Mouse (Mus musculus) kidney, adult 8-10 months (tissue): Measurements from ENCODE around the gene Cyth3.

Source experiments
- DNase-seq, 2 experiments: peaks; one replicate each; pipeline ENCODE4 v3.0.0; 2022

Cyth3 gene

DNA sequence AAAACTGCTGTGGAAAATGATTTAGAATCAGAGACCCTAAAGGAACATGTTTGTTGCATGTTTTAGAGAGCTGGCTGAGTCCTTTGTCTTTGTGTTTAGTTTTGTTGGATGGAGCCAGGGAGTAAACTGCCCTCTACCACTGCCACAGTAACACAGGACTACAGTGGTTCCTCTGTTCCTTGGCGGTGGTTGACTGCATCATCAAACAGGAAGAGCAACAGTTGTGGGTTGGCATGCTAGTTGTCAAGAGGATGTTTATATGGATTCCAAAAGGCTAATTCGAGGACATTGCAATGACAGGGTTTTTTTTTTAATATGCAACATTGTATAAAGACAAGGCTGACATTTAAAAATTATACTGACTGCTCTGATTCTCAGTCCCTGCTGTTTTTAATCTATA lies 47.6 kb downstream of the Cyth3 start:
- DNase-seq, result no peak

DNA sequence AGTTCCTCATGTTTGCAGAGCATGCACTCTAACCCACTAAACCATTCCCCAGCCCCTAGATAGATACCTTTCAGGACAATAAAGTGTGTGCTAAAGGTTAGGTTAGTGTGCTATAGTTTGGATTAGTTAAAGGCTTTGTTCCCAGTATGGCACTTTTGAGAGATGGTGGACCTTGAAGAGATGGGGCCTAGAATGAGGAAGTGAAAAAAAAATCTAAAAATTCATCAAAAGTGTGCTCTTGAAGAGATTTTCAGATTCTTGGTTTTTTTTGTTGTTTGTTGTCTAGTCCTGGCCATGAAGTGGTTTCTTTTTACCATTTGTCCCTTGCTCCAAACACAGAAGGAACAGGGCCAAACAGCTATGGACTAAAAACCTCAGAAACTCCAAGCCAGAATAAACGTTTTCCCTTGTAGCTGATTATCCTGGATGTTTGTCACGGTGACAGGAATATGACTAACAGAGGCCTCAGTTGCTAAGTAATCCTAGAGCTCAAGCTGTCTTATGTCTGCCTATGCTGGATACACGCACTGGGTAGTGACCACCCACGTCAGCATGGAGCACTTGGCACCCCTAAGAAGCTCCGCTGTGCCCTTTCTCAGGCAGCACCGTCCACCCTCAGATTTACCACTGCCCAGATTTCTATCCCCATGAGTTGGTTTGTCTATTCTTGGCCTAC lies 48.6 kb downstream of the Cyth3 start:
- DNase-seq, result no peak

DNA sequence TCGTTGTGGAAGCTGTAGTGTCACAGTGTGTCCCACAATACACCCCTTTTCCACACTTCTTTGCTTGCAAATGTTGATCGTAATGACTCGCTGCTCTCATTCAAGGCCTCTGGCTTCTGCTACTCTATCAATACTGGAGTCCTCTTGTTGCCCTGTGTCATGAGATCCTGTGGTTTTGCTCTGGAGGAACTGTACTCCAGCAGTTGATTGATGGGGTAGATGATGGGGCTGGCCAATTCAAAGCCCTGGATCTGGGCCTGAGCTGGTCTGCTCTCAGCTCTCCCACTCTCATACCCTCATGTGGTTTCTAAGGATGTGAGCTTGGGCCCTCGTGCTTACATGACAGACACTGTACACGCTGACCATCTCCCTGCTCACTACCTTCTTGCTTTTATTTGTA lies 52.3 kb downstream of the Cyth3 start:
- no peak for DNase-seq

DNA sequence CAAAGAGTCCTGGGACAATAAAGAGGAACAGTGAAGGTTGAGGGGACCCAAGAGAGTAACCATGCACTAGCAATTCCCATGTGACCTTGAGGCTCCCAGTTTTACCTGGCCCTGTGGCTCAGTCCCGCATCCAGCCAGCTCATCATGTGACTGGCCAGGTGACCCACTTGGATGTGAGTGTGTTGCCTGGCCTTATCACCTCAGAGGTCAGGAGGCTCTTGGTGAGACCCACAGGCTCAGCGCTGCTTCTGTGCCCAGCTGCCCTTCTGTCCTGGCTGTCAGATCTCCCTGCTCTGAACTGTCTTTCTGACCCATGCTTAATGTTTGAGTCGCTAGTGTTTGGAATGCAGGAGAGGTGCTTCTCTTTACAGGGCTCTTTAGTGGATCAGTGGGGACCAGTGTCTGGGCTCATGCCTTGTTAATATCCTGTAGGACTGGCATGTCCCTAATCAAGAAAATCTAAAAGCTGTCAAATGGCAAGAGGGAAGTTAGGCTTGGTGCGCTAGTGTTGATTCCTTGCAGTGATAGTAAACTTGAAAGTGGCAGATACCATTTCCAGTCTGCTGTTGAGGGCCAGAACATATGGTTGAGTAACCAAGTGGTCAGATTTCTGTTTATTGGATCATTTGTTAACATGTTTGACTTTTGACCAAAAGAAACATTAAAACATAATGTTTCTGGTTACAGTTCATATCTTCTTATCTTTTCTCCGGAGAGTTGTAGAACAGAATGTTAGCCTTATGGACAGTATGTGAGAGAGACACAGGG lies 54.2 kb downstream of the Cyth3 start:
- DNase-seq, result no peak

DNA sequence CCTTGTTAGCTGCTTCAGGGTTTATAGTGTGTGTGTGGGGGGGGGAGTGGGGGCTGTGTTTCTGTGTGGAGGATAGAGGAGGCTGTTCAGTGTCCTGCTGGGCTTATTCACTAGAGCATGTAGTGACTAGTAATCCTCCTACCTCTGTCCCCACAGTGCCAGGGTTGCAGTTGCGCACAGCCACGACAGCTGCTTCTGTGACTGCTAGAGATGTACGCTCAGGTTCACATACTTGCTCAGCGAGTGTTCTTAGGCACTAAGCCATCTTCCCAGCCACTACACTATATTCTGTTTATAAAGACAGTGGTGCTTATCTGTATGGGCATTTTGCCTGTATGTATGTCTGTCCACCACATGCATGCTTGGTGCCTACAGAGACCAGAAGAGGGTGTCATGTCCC lies 55.1 kb downstream of the Cyth3 start:
- no peak for DNase-seq

DNA sequence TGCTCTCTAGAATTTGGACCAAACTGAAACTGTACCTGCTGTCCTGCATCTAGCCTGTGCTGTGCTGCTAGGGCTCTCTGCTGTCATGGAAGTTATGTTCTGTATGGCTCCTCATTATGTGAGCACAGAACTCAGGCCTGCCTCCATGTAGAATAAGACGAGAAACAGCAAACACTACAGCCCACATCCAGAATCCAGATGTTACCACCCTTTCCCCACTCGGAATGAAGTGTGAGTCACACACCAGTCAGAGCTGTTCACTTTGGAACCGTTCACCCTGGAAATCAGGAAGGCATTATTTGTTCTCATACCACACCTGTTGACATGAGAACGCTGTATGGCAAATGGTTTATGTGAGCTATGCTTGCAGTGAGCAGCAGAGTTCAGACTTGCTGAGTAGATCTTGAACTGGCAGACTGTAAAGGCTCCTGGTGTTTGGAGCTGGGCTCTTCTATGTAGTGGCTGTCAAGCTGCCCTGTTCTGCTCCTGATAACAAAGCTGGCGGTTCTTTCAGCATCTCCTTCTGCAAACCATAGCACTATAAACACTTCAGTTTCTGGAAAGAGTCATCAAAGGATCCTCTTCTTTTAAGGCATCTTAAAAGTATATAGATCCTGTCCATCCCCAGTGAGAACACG lies 56.5 kb downstream of the Cyth3 start:
- DNase-seq, result no peak

DNA sequence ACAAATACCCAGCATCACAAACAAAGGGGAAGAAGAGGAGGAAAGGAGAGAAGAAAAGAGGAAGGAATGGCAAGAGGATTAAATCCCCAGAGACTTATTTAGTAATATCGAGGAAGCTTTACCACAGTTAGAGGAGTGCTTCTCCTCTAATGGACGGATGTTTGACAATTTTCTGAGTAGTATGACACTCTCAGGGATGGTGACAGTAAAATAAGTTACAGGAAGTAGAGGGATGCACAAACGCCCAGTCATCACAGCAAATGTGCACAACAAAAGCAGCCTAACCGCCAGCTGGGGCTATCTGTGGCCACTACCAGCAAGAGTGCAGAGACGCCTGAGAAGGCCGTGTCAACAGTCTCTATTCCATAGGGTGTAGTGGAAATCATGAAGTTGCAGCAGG lies 57.4 kb downstream of the Cyth3 start:
- no peak for DNase-seq

DNA sequence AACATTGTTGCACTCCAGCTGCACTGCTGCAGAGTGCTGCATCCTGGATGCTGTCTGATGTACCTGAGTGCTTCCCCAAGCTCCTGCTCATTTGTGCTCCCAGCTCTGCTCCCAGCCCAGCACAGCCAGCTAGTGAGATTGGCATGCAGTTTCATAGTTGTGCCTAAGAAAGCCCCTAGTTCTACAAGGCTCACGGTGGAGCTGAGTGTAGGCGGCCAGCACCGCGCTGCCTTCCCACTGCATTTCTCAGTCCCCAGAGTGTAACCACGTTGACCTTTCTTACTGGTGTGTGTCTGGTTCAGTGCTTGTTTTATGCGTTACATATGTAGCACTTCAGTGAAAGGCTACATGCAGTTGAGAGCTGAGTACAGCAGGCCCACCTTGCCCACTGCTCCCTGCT lies 61.4 kb downstream of the Cyth3 start:
- no peak for DNase-seq

DNA sequence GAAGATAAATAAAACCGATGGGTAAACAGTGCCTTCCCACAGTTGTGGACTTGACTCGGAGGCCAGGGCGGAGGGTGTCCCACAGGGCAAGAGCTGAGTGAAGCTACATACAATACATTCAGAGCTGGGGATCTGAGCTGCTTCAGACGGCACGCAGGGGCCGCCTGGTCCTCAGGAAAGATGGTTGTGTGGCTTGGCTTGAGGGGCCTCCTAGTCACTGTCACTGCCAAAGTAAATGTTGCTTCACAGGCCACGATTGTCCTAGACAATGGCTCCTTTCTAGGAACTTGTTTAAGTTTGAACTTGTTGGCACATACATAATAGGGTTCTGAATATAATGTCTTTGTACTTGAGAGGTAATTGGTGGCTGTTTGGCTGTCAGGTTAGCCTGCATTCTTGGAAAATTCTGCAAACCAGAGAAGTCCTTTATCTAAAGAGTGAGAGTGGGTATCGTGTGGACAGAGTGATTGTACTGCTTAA lies 62.7 kb downstream of the Cyth3 start:
- DNase-seq, result no peak

DNA sequence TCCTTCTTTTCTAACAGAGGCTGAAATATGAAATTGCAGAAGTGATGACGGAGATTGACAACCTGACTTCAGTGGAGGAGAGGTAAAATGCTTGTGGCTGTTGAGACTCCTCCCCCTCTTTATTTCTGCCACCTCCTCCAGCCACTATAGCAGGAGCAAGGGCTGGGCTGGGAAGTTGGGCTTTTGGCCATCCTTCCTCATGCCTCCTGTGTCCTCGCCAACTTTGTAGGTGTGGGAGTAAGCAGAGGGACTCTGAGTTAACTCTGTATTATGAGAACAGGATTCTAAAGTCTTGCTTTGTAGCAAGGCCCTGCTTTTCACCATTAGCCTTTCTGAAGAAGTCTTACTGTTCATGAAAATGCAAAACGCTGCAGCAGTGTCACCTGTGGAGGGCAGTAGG lies 64.2 kb downstream of the Cyth3 start:
- DNase-seq, result no peak

DNA sequence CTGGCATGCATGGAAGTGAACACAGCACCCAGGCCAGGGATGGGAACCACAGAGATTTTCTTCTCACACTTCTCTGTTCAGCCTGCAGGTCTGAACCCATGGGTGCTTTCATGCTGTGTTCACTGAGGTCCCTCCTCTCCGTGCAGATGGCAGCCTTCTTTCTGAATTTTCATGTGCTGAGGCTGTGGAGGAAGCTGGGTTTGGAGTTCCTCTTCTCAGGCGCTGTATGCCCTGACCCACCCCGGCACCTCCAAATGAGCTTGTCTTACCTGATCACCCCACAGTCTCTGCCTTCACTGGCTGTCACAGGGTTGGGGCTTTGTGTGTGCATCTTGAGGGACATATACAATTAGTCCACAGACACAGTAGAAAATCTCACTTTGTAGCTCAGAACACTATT lies 65.3 kb downstream of the Cyth3 start:
- no peak for DNase-seq

DNA sequence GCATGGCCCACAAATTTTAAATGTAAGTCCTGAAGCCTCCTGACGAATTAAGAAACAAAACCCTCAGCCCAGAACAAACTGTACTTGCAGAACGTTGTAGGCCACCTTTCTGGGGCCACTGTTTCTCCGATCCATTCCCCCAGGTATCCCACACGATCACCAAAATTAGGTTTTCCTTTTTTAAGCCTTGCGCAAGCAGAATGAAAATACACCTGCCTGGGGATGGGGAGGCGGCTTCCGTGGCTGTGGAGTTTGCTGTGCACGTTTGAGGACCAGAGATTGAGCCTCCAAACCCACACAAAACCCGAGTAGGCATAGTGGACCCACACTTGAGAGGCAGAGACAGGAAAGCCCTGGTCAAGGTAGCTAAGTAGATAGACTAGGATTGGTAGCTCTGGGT lies 68.1 kb downstream of the Cyth3 start:
- DNase-seq, result no peak

DNA sequence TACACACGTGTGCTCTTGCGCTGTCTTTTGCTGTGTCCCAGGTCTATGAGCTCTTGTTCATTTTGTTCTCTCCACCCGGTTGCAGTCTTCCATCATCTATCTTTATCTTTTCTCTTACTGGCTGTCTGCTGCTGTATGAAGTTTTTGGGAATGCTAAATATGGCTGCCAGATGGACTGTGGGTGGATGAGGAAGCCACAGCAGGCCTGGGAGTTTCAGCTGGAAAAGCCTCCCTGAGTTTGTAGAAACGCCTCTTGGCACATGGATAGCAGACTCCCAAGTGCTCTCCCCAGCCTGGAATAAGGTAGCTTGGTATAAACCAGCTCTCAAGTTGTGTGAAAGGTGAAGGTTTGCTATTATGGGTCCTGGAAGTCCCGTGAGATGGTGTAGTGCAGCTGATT lies 68.7 kb downstream of the Cyth3 start:
- DNase-seq, result no peak

DNA sequence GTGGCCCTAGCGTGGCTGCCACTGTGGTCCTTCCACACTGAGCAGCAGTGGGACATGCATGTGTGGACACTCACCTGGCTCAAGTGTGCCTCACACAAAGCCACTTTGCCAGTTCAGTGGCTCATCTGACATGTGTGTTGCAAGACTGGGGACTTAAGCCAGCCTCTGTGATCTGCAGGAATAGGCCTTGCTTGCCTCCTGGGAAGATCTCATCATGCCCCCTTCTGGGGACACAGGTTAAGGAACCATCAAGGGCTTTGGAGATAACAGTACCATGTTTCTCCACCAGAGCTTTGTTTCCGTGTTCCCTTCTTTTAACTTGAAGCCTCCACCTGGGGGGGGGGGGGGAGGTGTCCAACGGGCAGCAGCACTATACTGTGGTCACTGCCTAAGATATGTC lies 74.1 kb downstream of the Cyth3 start:
- DNase-seq, result peak in 1 of 2 experiments; percentile 17

DNA sequence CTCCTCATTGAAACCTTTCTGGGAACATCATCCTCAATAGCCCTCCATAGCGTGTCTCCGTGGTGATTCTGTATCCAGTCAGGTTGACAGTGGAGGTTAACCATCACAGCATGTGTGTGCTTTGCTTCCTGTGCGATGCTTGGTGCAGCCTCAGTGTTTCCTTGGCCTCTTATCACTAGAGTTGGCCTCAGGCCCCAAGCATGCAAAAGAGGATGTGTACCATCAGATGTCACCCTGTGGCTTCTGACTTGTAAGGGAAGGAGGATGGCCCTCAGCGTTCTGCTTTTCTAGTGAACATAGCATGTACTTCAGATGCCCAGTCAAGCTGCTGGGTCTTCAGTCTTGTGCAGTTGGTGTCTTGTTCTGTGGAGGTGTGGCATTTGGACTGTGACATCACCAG lies 76.2 kb downstream of the Cyth3 start:
- no peak for DNase-seq

DNA sequence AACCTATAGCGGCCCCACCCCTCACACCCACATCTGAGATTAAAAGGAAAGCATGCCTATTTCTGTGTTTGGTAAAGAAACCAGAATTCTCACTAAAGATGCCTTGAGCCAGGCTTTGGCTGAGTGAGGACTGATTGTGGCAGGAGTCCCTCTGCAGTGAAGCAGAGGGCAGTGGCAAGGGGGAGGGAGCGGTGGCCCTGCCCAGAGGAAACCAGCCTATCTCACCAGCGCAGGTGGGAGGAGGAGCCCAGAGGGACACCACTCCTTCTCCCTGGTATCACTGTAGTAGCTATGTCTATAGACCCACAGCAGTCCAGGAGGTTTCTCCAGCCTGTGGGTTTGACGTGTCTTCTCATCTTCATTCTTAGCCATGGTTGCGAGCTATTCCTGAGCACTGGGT lies 78.0 kb downstream of the Cyth3 start:
- no peak for DNase-seq

DNA sequence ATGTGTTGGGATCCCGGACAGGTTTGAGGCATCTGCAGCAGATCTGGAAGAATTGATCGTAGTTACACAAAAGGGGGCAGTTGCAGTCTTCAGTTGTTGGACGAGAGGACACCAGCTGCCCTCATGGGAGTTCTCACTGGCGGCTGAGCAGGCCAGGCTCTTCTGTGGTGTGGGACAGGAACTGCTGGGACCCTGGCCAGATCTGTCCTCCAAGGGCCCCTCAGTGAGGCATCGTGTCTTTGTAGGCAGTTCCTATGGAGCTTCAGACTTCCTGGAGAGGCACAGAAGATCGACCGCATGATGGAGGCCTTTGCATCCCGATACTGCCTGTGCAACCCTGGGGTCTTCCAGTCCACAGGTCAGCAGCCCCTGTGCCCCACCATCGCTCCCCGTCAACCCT lies 78.8 kb downstream of the Cyth3 start:
- no peak for DNase-seq

DNA sequence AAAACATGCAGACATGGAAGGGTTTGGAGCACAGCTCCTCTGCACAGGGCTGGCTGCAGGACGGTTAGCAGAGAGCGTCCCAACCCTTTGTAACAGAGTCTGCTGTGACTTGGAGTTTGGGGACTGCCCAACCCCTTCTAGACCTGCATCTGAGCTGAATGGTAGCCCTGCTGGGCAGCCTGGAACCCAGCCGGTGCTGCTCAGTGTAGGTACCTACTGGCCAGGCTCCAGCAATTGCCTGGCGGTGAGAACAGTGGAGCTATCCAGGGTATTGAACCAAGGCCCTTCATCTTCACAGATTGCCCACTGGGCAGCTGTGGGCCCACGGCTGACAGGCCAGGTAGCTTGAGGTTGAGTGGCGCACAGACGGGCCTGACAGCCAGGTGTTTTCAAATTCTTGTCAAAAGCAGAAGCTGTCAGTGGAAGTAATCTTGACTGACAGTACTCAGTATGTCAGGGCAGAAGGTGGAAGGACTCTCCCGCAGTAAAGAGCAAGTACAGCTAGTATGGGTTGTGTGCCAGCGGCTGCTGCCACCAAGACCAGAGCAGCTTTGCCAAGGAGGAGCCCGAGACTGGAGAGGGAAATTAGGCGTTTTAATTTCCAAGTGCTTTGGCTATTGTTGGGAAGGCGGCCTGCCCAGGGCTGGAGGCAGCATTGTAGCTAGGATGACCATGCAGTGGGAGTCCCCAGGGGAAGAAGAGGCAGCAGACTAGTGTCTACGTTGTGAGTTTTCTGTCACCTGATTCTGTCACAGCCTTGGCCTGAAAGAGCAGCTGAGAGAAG lies 82.8 kb downstream of the Cyth3 start:
- DNase-seq, result no peak

DNA sequence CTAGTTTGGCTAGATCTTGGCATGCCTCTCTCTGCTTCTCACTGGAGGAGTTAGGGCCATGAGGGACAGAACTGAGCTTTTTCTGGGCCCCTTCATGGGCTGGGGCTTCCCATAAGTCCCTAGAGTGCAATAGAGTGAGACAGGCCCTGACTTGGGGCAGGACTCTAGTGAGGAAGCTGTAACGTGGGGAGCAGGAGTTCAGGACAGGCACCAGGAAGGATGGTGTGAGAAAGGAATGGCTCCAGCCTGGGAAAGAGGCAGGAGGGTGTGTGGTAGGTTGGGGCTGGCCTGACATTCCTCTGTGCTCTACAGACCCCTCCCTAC lies 83.4 kb downstream of the Cyth3 start:
- DNase-seq, result no peak

DNA sequence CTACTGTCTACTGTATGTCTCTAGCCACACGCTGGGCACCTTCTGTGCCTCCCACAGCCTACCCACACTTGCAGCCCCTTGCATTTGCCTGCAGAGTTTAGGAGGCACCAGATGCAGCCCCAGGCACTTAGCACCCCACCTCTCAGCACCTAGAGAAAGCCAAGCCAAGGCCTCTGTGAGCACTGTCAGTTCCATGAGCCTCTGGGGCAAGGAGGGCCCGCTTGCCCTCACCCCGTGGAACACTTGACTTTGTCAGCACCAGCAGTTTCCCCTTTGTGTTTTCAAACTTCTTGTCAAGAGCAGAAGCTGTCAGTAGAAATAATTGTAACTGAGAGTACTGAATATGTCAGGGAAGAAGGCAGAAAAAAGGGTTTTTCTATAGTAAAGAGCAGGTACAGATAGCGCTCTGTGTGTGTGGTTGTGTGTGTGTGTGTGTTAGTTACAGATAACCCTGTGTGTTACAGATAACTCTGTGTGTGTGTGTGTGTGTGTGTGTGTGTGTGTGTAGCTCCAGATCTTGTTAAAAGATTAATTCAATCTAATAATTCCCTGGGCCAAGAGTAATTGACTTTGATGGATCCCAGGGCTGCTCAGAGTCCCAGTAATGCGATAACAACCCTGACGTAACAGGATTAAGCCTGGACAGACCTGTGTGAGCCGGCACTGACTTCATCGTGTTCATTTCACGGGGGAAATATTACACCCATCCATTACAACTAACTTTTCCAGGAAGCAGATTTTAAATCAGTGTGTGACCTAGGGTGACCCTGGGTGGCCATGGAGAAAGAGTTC lies 84.0 kb downstream of the Cyth3 start:
- DNase-seq, result peak; percentile 32 to 36

DNA sequence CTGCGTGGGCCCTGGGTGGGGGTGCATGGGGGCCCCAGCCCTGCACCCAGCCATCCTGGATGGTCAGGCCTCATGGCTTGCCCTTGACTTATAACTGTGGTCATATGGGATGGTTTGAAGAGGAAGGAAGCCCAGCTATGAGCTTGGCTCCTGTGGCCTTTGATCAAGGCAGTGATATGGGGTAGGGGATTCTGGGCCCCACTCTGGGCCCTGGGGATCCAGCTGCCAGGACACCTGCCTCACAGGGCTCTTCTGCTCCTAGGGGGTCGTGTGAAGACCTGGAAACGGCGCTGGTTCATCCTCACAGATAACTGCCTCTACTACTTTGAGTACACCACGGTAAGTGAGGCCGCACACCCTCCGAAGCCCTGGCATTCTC lies 84.6 kb downstream of the Cyth3 start:
- no peak for DNase-seq

DNA sequence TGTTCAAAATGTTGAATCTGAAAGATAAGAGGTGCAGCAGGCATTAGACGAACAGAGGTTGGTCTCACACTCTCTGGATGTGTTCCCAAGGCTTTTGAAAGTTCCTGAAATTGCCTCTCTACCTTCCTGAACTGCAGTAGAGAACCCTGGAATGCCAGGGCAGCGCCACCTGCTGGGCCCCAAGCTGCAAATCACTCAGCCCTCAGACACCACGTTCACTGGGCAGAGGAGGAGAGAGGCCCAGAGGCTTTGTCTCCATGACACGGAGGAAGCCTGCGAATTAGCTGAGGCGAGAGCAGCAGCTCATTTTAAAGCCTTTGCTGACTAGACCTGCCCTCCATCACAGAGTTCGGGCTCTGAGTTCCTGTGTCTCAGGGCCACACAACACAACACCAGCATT lies 89.1 kb downstream of the Cyth3 start:
- peak; percentile 39 to 67 for DNase-seq
